Mouse (Mus musculus) stomach, postnatal 0 days (tissue): ENCODE measurements around the gene Prr15l.

Experiments used
- CTCF ChIP-seq: IDR thresholded peaks from 2 replicates; pipeline ENCODE4 v1.5.1; 2016; ENCODE audit warnings: antibody characterized with exemption, low read depth, mild to moderate bottlenecking, moderate library complexity
- EP300 ChIP-seq: optimal IDR thresholded peaks from 2 replicates; pipeline ENCODE3; 2016; ENCODE audit warnings: antibody characterized with exemption

- peak; percentile 53 for TF ChIP-seq CTCF
- no peak for TF ChIP-seq EP300
Observed at GRCm38 (mm10) chr11:96950767-96951166, 22.9 kb downstream of the Prr15l start.
